Comparison of ENCODE assay signal across 1 mouse cellular context in genomic region chr17:46888511-46889212, GRCm38 (mm10).
TF ChIP-seq lines count a peak whose summit lies in the region.

No protein-coding gene starts in this region.

TF ChIP-seq in CH12.LX, 34 proteins besides CTCF, POLR2A, EP300 and RAD21 (continued from another document):
- TF ChIP-seq JUND (conservative IDR thresholded peaks at IDR 0.05; ENCODE audit: low read depth, low read length) (0 out of 2 replicates have a peak, but pooled peaks have one; percentile 9), TBP (conservative IDR thresholded peaks at IDR 0.05; ENCODE audit: low read depth, low read length) (no peak), RCOR1 (conservative IDR thresholded peaks at IDR 0.05; ENCODE audit: low read depth, low read length) (no peak), HCFC1 (IDR thresholded peaks at IDR 0.05; ENCODE audit: low read depth, low read length) (no peak), JUN (IDR thresholded peaks at IDR 0.05; ENCODE audit: insufficient read depth, low read depth, low read length) (no peak)
